Mouse (Mus musculus): ENCODE results near the gene Myo9a. TPM values are rescaled to one million over a fixed set of nuclear protein-coding genes. Genes with fewer than 3 reads are reported as not detected.
A peak's percentile ranks its signal among the peaks of the same experiment; 100 is the strongest.
"Not testable (repeated sequence)": the region's sequence is repeated elsewhere in the genome, so short reads cannot be mapped to it uniquely, and the experiment has no call there.

Myo9a gene
- polyA plus RNA-seq, 1 experiment from 2014 or later: 13.2 TPM

- WGBS: 44% methylated on average over 2 of the region's 2 CpGs
- H3K9ac ChIP-seq: no peak overlapping the region
- H3K9me3 ChIP-seq: no peaks in the 10 kb centered on the region
- H3K4me3 ChIP-seq: no peak overlapping the region
- H3K36me3 ChIP-seq: no peaks in the 10 kb centered on the region
- H3K4me2 ChIP-seq: no peak overlapping the region
- no peak for ATAC-seq (ENCODE audit: borderline replicate concordance, extremely low read depth, low FRiP score, low TSS enrichment)
- no peaks in the 10 kb centered on the region for H3K27me3 ChIP-seq
- peaks cover 6% of the 10 kb centered on the region for H3K4me1 ChIP-seq
- no peak overlapping the region for H3K27ac ChIP-seq
Observed at GRCm38 (mm10) chr9:59755199-59755598, 4.5 kb downstream of the Myo9a start.

GRCm38 (mm10) chr9:59757016-59757415 is 6.3 kb downstream of the Myo9a start:
- not testable (repeated sequence) for H3K4me2 ChIP-seq; H3K4me3 ChIP-seq; H3K9ac ChIP-seq; H3K9me3 ChIP-seq; ATAC-seq (ENCODE audit: borderline replicate concordance, extremely low read depth, low FRiP score, low TSS enrichment); H3K27ac ChIP-seq; H3K4me1 ChIP-seq; H3K27me3 ChIP-seq; H3K36me3 ChIP-seq
- WGBS: 92% methylated on average over 3 of the region's 3 CpGs

GRCm38 (mm10) chr9:59760515-59760914 is 9.8 kb downstream of the Myo9a start:
- no peaks in the 10 kb centered on the region for H3K4me1 ChIP-seq
- 56% methylated on average over 3 of the region's 3 CpGs for WGBS
- H3K36me3 ChIP-seq: no peaks in the 10 kb centered on the region
- H3K4me3 ChIP-seq: no peak overlapping the region
- H3K9me3 ChIP-seq: no peaks in the 10 kb centered on the region
- no peak overlapping the region for H3K4me2 ChIP-seq
- no peak overlapping the region for H3K9ac ChIP-seq
- H3K27me3 ChIP-seq: no peaks in the 10 kb centered on the region
- H3K27ac ChIP-seq: no peak overlapping the region
- no peak for ATAC-seq (ENCODE audit: borderline replicate concordance, extremely low read depth, low FRiP score, low TSS enrichment)

- H3K9ac ChIP-seq; H3K4me1 ChIP-seq; H3K36me3 ChIP-seq; H3K9me3 ChIP-seq; H3K4me2 ChIP-seq; H3K4me3 ChIP-seq; ATAC-seq (ENCODE audit: borderline replicate concordance, extremely low read depth, low FRiP score, low TSS enrichment); H3K27me3 ChIP-seq; H3K27ac ChIP-seq: not testable (repeated sequence)
- 91% methylated on average over 12 of the region's 13 CpGs for WGBS
Observed at GRCm38 (mm10) chr9:59766966-59767461, 16.3 kb downstream of the Myo9a start.

- H3K27ac ChIP-seq: peak overlapping the region; percentile 55
- H3K4me3 ChIP-seq; ATAC-seq (ENCODE audit: borderline replicate concordance, extremely low read depth, low FRiP score, low TSS enrichment); H3K27me3 ChIP-seq; H3K9ac ChIP-seq; H3K9me3 ChIP-seq; H3K4me2 ChIP-seq; H3K4me1 ChIP-seq; H3K36me3 ChIP-seq: not testable (repeated sequence)
- 69% methylated on average over 3 of the region's 3 CpGs for WGBS
Observed at GRCm38 (mm10) chr9:59806046-59806774, 55.5 kb downstream of the Myo9a start.

GRCm38 (mm10) chr9:59884551-59884950 is 133.9 kb downstream of the Myo9a start:
- no peak for ATAC-seq (ENCODE audit: borderline replicate concordance, extremely low read depth, low FRiP score, low TSS enrichment)
- Histone ChIP-seq H3K27me3 (no peaks in the 10 kb centered on the region), H3K4me1 (no peaks in the 10 kb centered on the region), H3K36me3 (peaks cover 16% of the 10 kb centered on the region), H3K9me3 (no peaks in the 10 kb centered on the region), H3K27ac (no peak overlapping the region), H3K9ac (no peak overlapping the region), H3K4me2 (no peak overlapping the region), H3K4me3 (no peak overlapping the region)

- H3K9me3 ChIP-seq: no peaks in the 10 kb centered on the region
- H3K4me2 ChIP-seq: no peak overlapping the region
- no peak overlapping the region for H3K27ac ChIP-seq
- ATAC-seq (ENCODE audit: borderline replicate concordance, extremely low read depth, low FRiP score, low TSS enrichment): no peak
- no peak overlapping the region for H3K9ac ChIP-seq
- H3K4me1 ChIP-seq: no peaks in the 10 kb centered on the region
- H3K27me3 ChIP-seq: no peaks in the 10 kb centered on the region
- WGBS: 83% methylated on average over 1 of the region's 1 CpGs
- H3K36me3 ChIP-seq: peaks cover 25% of the 10 kb centered on the region
- no peak overlapping the region for H3K4me3 ChIP-seq
Observed at GRCm38 (mm10) chr9:59903382-59903781, 152.7 kb downstream of the Myo9a start.

GRCm38 (mm10) chr9:59914761-59915160 is 164.1 kb downstream of the Myo9a start:
- Histone ChIP-seq H3K4me2 (no peak overlapping the region), H3K9ac (no peak overlapping the region), H3K36me3 (0 out of 2 replicates have a peak, but pooled peaks cover 3% of the 10 kb centered on the region), H3K27me3 (no peaks in the 10 kb centered on the region), H3K27ac (no peak overlapping the region), H3K4me1 (no peaks in the 10 kb centered on the region), H3K9me3 (no peaks in the 10 kb centered on the region), H3K4me3 (no peak overlapping the region)
- WGBS: 92% methylated on average over 1 of the region's 1 CpGs
- no peak for ATAC-seq (ENCODE audit: borderline replicate concordance, extremely low read depth, low FRiP score, low TSS enrichment)

- WGBS: 73% methylated on average over 3 of the region's 3 CpGs
- H3K9me3 ChIP-seq: no peaks in the 10 kb centered on the region
- H3K36me3 ChIP-seq: peaks cover 6% of the 10 kb centered on the region; the same call in 1 of the 2 replicates
- H3K4me2 ChIP-seq: no peak overlapping the region
- H3K4me1 ChIP-seq: no peaks in the 10 kb centered on the region
- no peak overlapping the region for H3K27ac ChIP-seq
- no peak overlapping the region for H3K9ac ChIP-seq
- H3K4me3 ChIP-seq: no peak overlapping the region
- H3K27me3 ChIP-seq: no peaks in the 10 kb centered on the region
- no peak for ATAC-seq (ENCODE audit: borderline replicate concordance, extremely low read depth, low FRiP score, low TSS enrichment)
Observed at GRCm38 (mm10) chr9:59930248-59930647, 179.6 kb downstream of the Myo9a start.

- not testable (repeated sequence) for H3K4me1 ChIP-seq; H3K4me2 ChIP-seq; H3K27me3 ChIP-seq; H3K36me3 ChIP-seq; H3K27ac ChIP-seq; H3K4me3 ChIP-seq; H3K9ac ChIP-seq; H3K9me3 ChIP-seq; ATAC-seq (ENCODE audit: borderline replicate concordance, extremely low read depth, low FRiP score, low TSS enrichment)
- WGBS: 73% methylated on average over 8 of the region's 8 CpGs
Observed at GRCm38 (mm10) chr9:59935866-59936265, 185.2 kb downstream of the Myo9a start.

GRCm38 (mm10) chr9:59938529-59938928 is 187.8 kb downstream of the Myo9a start:
- no peak for ATAC-seq (ENCODE audit: borderline replicate concordance, extremely low read depth, low FRiP score, low TSS enrichment)
- Histone ChIP-seq H3K27me3 (no peaks in the 10 kb centered on the region), H3K4me1 (peaks cover 23% of the 10 kb centered on the region; the same call in 1 of the 2 replicates), H3K4me3 (no peak overlapping the region), H3K9ac (no peak overlapping the region), H3K36me3 (no peaks in the 10 kb centered on the region), H3K4me2 (no peak overlapping the region), H3K27ac (no peak overlapping the region), H3K9me3 (no peaks in the 10 kb centered on the region)
- WGBS: 87% methylated on average over 8 of the region's 8 CpGs

GRCm38 (mm10) chr9:59939691-59940090 is 189.0 kb downstream of the Myo9a start:
- 23% methylated on average over 2 of the region's 2 CpGs for WGBS
- no peak overlapping the region for H3K27ac ChIP-seq

More at GRCm38 (mm10) chr9:59939691-59940090, 189.0 kb downstream of the Myo9a start:
- Histone ChIP-seq H3K9ac (no peak overlapping the region), H3K36me3 (no peaks in the 10 kb centered on the region), H3K4me3 (no peak overlapping the region), H3K4me1 (peaks cover 23% of the 10 kb centered on the region; the same call in 1 of the 2 replicates), H3K27me3 (no peaks in the 10 kb centered on the region), H3K4me2 (peak overlapping the region; percentile 16; the same call in 1 of the 2 replicates), H3K9me3 (no peaks in the 10 kb centered on the region)
- ATAC-seq (ENCODE audit: borderline replicate concordance, extremely low read depth, low FRiP score, low TSS enrichment): no peak

Data from lung, embryonic 15.5 days (tissue).